Mouse (Mus musculus): Measurements from ENCODE around the gene Psme3. TPM values are rescaled to one million over a fixed set of nuclear protein-coding genes. Genes with fewer than 3 reads are reported as not detected.

The Psme3 gene
- total RNA-seq, 1 experiment = 57.0 TPM

- TF ChIP-seq MAFK (IDR thresholded peaks at IDR 0.05; ENCODE audit: insufficient read depth, low read depth, low read length) (no peak), CHD2 (IDR thresholded peaks at IDR 0.05; ENCODE audit: low read depth, low read length) (peak; percentile 36; the same call in 1 of the 2 replicates)
These were observed 8.3 kb upstream of the Psme3 start for GRCm38 (mm10) chr11:101307744-101308143.

GRCm38 (mm10) chr11:101311083-101311482, 4.9 kb upstream of the Psme3 start:
- Histone ChIP-seq H3K27ac (ENCODE audit: insufficient read depth, low read depth, low read length, poor library complexity, severe bottlenecking) (no peak overlapping the region), H3K4me3 (ENCODE audit: insufficient read depth in 1 of 2, low read depth in 1 of 2, low read length in 2 of 2, poor library complexity in 1 of 2, severe bottlenecking in 1 of 2) (no peak overlapping the region), H3K4me1 (ENCODE audit: control insufficient read depth in 2 of 2, insufficient read depth in 2 of 2, low read length in 2 of 2, poor library complexity in 1 of 2) (peaks cover 2 to 5% of the 10 kb centered on the region in 2 experiments; a peak in 1 of 4 replicates), H3K36me3 (ENCODE audit: control insufficient read depth, insufficient read depth, low read length, poor library complexity, severe bottlenecking) (no peaks in the 10 kb centered on the region), H3K9me3 (ENCODE audit: control insufficient read depth, insufficient read depth, low read depth, low read length) (no peaks in the 10 kb centered on the region), H3K9ac (ENCODE audit: insufficient read depth, low read depth, low read length, poor library complexity, severe bottlenecking) (no peak overlapping the region)
- DNase-seq (ENCODE audit: low read depth, low spot score) = no peak
- in situ Hi-C loops (cut with MboI; ENCODE audit: low sequenced_read_pairs in 2 of 2, unreplicated experiment in 2 of 2) = no loop called here
- TF ChIP-seq CHD2 (IDR thresholded peaks at IDR 0.05; ENCODE audit: low read depth, low read length) (no peak), MAFK (IDR thresholded peaks at IDR 0.05; ENCODE audit: insufficient read depth, low read depth, low read length) (no peak), ZNF384 (IDR thresholded peaks at IDR 0.05; ENCODE audit: low read depth, low read length) (no peak), HCFC1 (IDR thresholded peaks at IDR 0.05; ENCODE audit: borderline replicate concordance, insufficient read depth, low read length) (no peak), ZC3H11A (IDR thresholded peaks at IDR 0.05; ENCODE audit: borderline replicate concordance, low read depth, low read length) (no peak)

More at GRCm38 (mm10) chr11:101307744-101308143, 8.3 kb upstream of the Psme3 start:
- in situ Hi-C loops (cut with MboI; ENCODE audit: low sequenced_read_pairs in 2 of 2, unreplicated experiment in 2 of 2) = no loop called here
- H3K4me1 ChIP-seq (ENCODE audit: control insufficient read depth in 2 of 2, insufficient read depth in 2 of 2, low read length in 2 of 2, poor library complexity in 1 of 2) = peaks cover 2 to 5% of the 10 kb centered on the region in 2 experiments; a peak in 1 of 4 replicates
- H3K9me3 ChIP-seq (ENCODE audit: control insufficient read depth, insufficient read depth, low read depth, low read length) = no peaks in the 10 kb centered on the region
- DNase-seq (ENCODE audit: low read depth, low spot score) = peak; percentile 51
- no peaks in the 10 kb centered on the region for H3K36me3 ChIP-seq (ENCODE audit: control insufficient read depth, insufficient read depth, low read length, poor library complexity, severe bottlenecking)
- H3K9ac ChIP-seq (ENCODE audit: insufficient read depth, low read depth, low read length, poor library complexity, severe bottlenecking) = no peak overlapping the region; the same call in 1 of the 2 replicates
- no peak overlapping the region; the same call in 1 of the 2 replicates for H3K27ac ChIP-seq (ENCODE audit: insufficient read depth, low read depth, low read length, poor library complexity, severe bottlenecking)
- no peak overlapping the region for H3K4me3 ChIP-seq (ENCODE audit: insufficient read depth in 1 of 2, low read depth in 1 of 2, low read length in 2 of 2, poor library complexity in 1 of 2, severe bottlenecking in 1 of 2)

- H3K4me1 ChIP-seq (ENCODE audit: control insufficient read depth in 2 of 2, insufficient read depth in 2 of 2, low read length in 2 of 2, poor library complexity in 1 of 2) = 0 out of 4 replicates have a peak, but pooled peaks cover 1 to 2% of the 10 kb centered on the region in 2 experiments
- no peak overlapping the region for H3K9ac ChIP-seq (ENCODE audit: insufficient read depth, low read depth, low read length, poor library complexity, severe bottlenecking)
- DNase-seq (ENCODE audit: low read depth, low spot score) = no peak
- H3K9me3 ChIP-seq (ENCODE audit: control insufficient read depth, insufficient read depth, low read depth, low read length) = no peaks in the 10 kb centered on the region
- H3K27ac ChIP-seq (ENCODE audit: insufficient read depth, low read depth, low read length, poor library complexity, severe bottlenecking) = no peak overlapping the region
- TF ChIP-seq MAFK (IDR thresholded peaks at IDR 0.05; ENCODE audit: insufficient read depth, low read depth, low read length) = no peak
- no peak for TF ChIP-seq CHD2 (IDR thresholded peaks at IDR 0.05; ENCODE audit: low read depth, low read length)
- no peak for TF ChIP-seq ZC3H11A (IDR thresholded peaks at IDR 0.05; ENCODE audit: borderline replicate concordance, low read depth, low read length)
- no peak for TF ChIP-seq ZNF384 (IDR thresholded peaks at IDR 0.05; ENCODE audit: low read depth, low read length)
- no peak for TF ChIP-seq HCFC1 (IDR thresholded peaks at IDR 0.05; ENCODE audit: borderline replicate concordance, insufficient read depth, low read length)
- H3K36me3 ChIP-seq (ENCODE audit: control insufficient read depth, insufficient read depth, low read length, poor library complexity, severe bottlenecking) = no peaks in the 10 kb centered on the region
- in situ Hi-C loops (cut with MboI; ENCODE audit: low sequenced_read_pairs in 2 of 2, unreplicated experiment in 2 of 2) = no loop called here
- H3K4me3 ChIP-seq (ENCODE audit: insufficient read depth in 1 of 2, low read depth in 1 of 2, low read length in 2 of 2, poor library complexity in 1 of 2, severe bottlenecking in 1 of 2) = no peak overlapping the region
These were observed 3.9 kb upstream of the Psme3 start for GRCm38 (mm10) chr11:101312150-101312549.

GRCm38 (mm10) chr11:101314567-101314966, 1.4 kb upstream of the Psme3 start:
- Histone ChIP-seq H3K4me1 (ENCODE audit: control insufficient read depth in 2 of 2, insufficient read depth in 2 of 2, low read length in 2 of 2, poor library complexity in 1 of 2) (no peaks in the 10 kb centered on the region; a peak in 1 of 4 replicates), H3K36me3 (ENCODE audit: control insufficient read depth, insufficient read depth, low read length, poor library complexity, severe bottlenecking) (peaks cover 10% of the 10 kb centered on the region), H3K9ac (ENCODE audit: insufficient read depth, low read depth, low read length, poor library complexity, severe bottlenecking) (no peak overlapping the region), H3K4me3 (ENCODE audit: insufficient read depth in 1 of 2, low read depth in 1 of 2, low read length in 2 of 2, poor library complexity in 1 of 2, severe bottlenecking in 1 of 2) (no peak overlapping the region), H3K9me3 (ENCODE audit: control insufficient read depth, insufficient read depth, low read depth, low read length) (no peaks in the 10 kb centered on the region), H3K27ac (ENCODE audit: insufficient read depth, low read depth, low read length, poor library complexity, severe bottlenecking) (no peak overlapping the region)
- in situ Hi-C loops (cut with MboI; ENCODE audit: low sequenced_read_pairs in 2 of 2, unreplicated experiment in 2 of 2) = no loop called here
- no peak for TF ChIP-seq CHD2 (IDR thresholded peaks at IDR 0.05; ENCODE audit: low read depth, low read length)
- no peak for TF ChIP-seq ZNF384 (IDR thresholded peaks at IDR 0.05; ENCODE audit: low read depth, low read length)
- TF ChIP-seq ZC3H11A (IDR thresholded peaks at IDR 0.05; ENCODE audit: borderline replicate concordance, low read depth, low read length) = no peak
- no peak for TF ChIP-seq MAFK (IDR thresholded peaks at IDR 0.05; ENCODE audit: insufficient read depth, low read depth, low read length)
- TF ChIP-seq HCFC1 (IDR thresholded peaks at IDR 0.05; ENCODE audit: borderline replicate concordance, insufficient read depth, low read length) = no peak
- no peak for DNase-seq (ENCODE audit: low read depth, low spot score)
